Comparison of ENCODE assay signal across 11 mouse cellular contexts in genomic region chr12:113016976-113017375, GRCm38 (mm10). TPM values are rescaled to one million over a fixed set of nuclear protein-coding genes. Genes with fewer than 3 reads are reported as not detected.
A peak's percentile ranks its signal among the peaks of the same experiment; 100 is the strongest.
DNase-seq lines count a peak whose midpoint lies in the region; ATAC-seq and TF ChIP-seq lines count a peak whose summit lies in the region.
"Had no signal": no experiment of that assay in that cellular context is flagged by ENCODE, and none has a peak within 500 bp of the region (broad histone marks: within the 10 kb centered on the region; RNA-seq: fewer than 3 reads in every experiment).

No protein-coding gene starts in this region.

- no peaks in the 10 kb centered on the region for H3K27me3 ChIP-seq in intestine, embryonic 16.5 days (replicated peaks; ENCODE audit: control insufficient read depth, insufficient read depth, low read length)
- no peaks in the 10 kb centered on the region for H3K27me3 ChIP-seq in intestine, postnatal 0 days (replicated peaks; ENCODE audit: control insufficient read depth, insufficient read depth, low read length)
- no peaks in the 10 kb centered on the region for H3K27me3 ChIP-seq in forebrain, embryonic 11.5 days (ENCODE audit: control insufficient read depth, insufficient read depth, low read length)
- H3K27me3 ChIP-seq in neural tube, embryonic 13.5 days: no peaks in the 10 kb centered on the region
- H3K27me3 ChIP-seq: CH12.LX had no signal

- H3K9ac ChIP-seq in intestine, embryonic 16.5 days (ENCODE audit: low read depth, low read length): peak overlapping the region; percentile 6; the same call in 1 of the 2 replicates
- H3K9ac ChIP-seq in intestine, postnatal 0 days (ENCODE audit: low read depth, low read length): no peak overlapping the region
- peak overlapping the region; percentile 16; the same call in 1 of the 2 replicates for H3K9ac ChIP-seq in forebrain, embryonic 11.5 days (ENCODE audit: low read length)
- H3K9ac ChIP-seq in neural tube, embryonic 13.5 days: peak overlapping the region; percentile 56

- no peaks in the 10 kb centered on the region for H3K9me3 ChIP-seq in intestine, embryonic 16.5 days (ENCODE audit: control insufficient read depth, low read length)
- H3K9me3 ChIP-seq in intestine, postnatal 0 days (ENCODE audit: control insufficient read depth): no peaks in the 10 kb centered on the region
- H3K9me3 ChIP-seq in forebrain, embryonic 11.5 days (ENCODE audit: control insufficient read depth, low read length): no peaks in the 10 kb centered on the region
- H3K9me3 ChIP-seq in neural tube, embryonic 13.5 days: no peaks in the 10 kb centered on the region

- no peak overlapping the region for H3K4me2 ChIP-seq in intestine, embryonic 16.5 days (ENCODE audit: low read depth, low read length)
- no peak overlapping the region for H3K4me2 ChIP-seq in intestine, postnatal 0 days (replicated peaks; ENCODE audit: low read depth)
- no peak overlapping the region for H3K4me2 ChIP-seq in forebrain, embryonic 11.5 days (ENCODE audit: low read depth, low read length, severe bottlenecking)
- peak overlapping the region; percentile 30 for H3K4me2 ChIP-seq in neural tube, embryonic 13.5 days

- TF ChIP-seq CTCF in intestine, postnatal 0 days (IDR thresholded peaks at IDR 0.05; ENCODE audit: low read depth): no peak

- no peaks in the 10 kb centered on the region for H3K36me3 ChIP-seq in intestine, embryonic 16.5 days (ENCODE audit: control insufficient read depth, insufficient read depth, low read length)
- H3K36me3 ChIP-seq in intestine, postnatal 0 days (ENCODE audit: control insufficient read depth, insufficient read depth): 0 out of 2 replicates have a peak, but pooled peaks cover 6% of the 10 kb centered on the region
- H3K36me3 ChIP-seq in forebrain, embryonic 11.5 days (ENCODE audit: control insufficient read depth, insufficient read depth, low read length): no peaks in the 10 kb centered on the region
- H3K36me3 ChIP-seq in neural tube, embryonic 13.5 days: peaks cover 11% of the 10 kb centered on the region

- H3K4me1 ChIP-seq in intestine, embryonic 16.5 days (ENCODE audit: control insufficient read depth, insufficient read depth, low read length): peaks cover 43% of the 10 kb centered on the region
- H3K4me1 ChIP-seq in intestine, postnatal 0 days (replicated peaks; ENCODE audit: control insufficient read depth, insufficient read depth, low read length): 0 out of 2 replicates have a peak, but pooled peaks cover 9% of the 10 kb centered on the region
- H3K4me1 ChIP-seq in forebrain, embryonic 11.5 days (replicated peaks; ENCODE audit: control insufficient read depth, insufficient read depth, low read length): peaks cover 4% of the 10 kb centered on the region; the same call in 1 of the 2 replicates
- H3K4me1 ChIP-seq in neural tube, embryonic 13.5 days (replicated peaks): peaks cover 52% of the 10 kb centered on the region

- no peak overlapping the region for H3K4me3 ChIP-seq in intestine, embryonic 16.5 days (ENCODE audit: low read length)
- no peak overlapping the region for H3K4me3 ChIP-seq in intestine, postnatal 0 days (ENCODE audit: low read depth, low read length)
- H3K4me3 ChIP-seq in forebrain, embryonic 11.5 days (ENCODE audit: low read depth, low read length): no peak overlapping the region
- H3K4me3 ChIP-seq in neural tube, embryonic 13.5 days: no peak overlapping the region

- ATAC-seq in intestine, embryonic 16.5 days: no peak
- no peak for ATAC-seq in intestine, postnatal 0 days
- no peak for ATAC-seq in forebrain, embryonic 11.5 days (replicated peaks; ENCODE audit: low FRiP score)
- no peak for ATAC-seq in neural tube, embryonic 13.5 days (ENCODE audit: low read depth)

- no peak for DNase-seq in forebrain, embryonic 11.5 days (ENCODE audit: low spot score)
- peak; percentile 87 for DNase-seq in layer of hippocampus, adult 9-11 months
- no peak for DNase-seq in lung, postnatal 10 days
- DNase-seq in adrenal gland, postnatal 25 days: no peak
- no peak for DNase-seq in kidney, postnatal 36 days
- DNase-seq: heart, postnatal 36 days had no signal

- WGBS in intestine, embryonic 16.5 days: 64% methylated on average over 8 of the region's 8 CpGs
- 70% methylated on average over 8 of the region's 8 CpGs for WGBS in intestine, postnatal 0 days
- WGBS in forebrain, embryonic 11.5 days: 81% methylated on average over 8 of the region's 8 CpGs
- WGBS in neural tube, embryonic 13.5 days: 76% methylated on average over 8 of the region's 8 CpGs

- H3K27ac ChIP-seq in intestine, embryonic 16.5 days (ENCODE audit: low read length): no peak overlapping the region
- no peak overlapping the region for H3K27ac ChIP-seq in intestine, postnatal 0 days (ENCODE audit: low read depth, low read length)
- H3K27ac ChIP-seq in forebrain, embryonic 11.5 days (ENCODE audit: low read depth, low read length): no peak overlapping the region
- no peak overlapping the region for H3K27ac ChIP-seq in neural tube, embryonic 13.5 days (replicated peaks)

RNA-seq across cellular contexts. Expression of gene Pacs2, which starts 2.7 kb away (rescaled TPM):
- 7.3 and 9.8 TPM in 2 replicates for polyA plus RNA-seq in intestine, embryonic 16.5 days (2015; fragmentation: Nextera tagmentation; extraction: Ambion mirVana)
- polyA plus RNA-seq in intestine, postnatal 0 days (2015; fragmentation: Nextera tagmentation; extraction: Ambion mirVana): 5.1 and 5.2 TPM in 2 replicates
- polyA plus RNA-seq in forebrain, embryonic 11.5 days (2014; fragmentation: Nextera tagmentation; extraction: Ambion mirVana): 24.7 and 25.6 TPM in 2 replicates
- 26.1 and 27.8 TPM in 2 replicates for polyA plus RNA-seq in neural tube, embryonic 13.5 days (2015; fragmentation: Nextera tagmentation; extraction: Ambion mirVana)
- total RNA-seq in adrenal gland, postnatal 25 days (2021): 45.6 and 55.5 TPM in 2 replicates

RNA-seq across cellular contexts. Expression of gene Brf1, which starts 16.5 kb away (rescaled TPM):
- polyA plus RNA-seq in intestine, embryonic 16.5 days (2015; fragmentation: Nextera tagmentation; extraction: Ambion mirVana): 36.5 and 41.6 TPM in 2 replicates
- 17.9 and 21.3 TPM in 2 replicates for polyA plus RNA-seq in intestine, postnatal 0 days (2015; fragmentation: Nextera tagmentation; extraction: Ambion mirVana)
- 67.3 and 70.8 TPM in 2 replicates for polyA plus RNA-seq in forebrain, embryonic 11.5 days (2014; fragmentation: Nextera tagmentation; extraction: Ambion mirVana)
- 55.8 and 55.9 TPM in 2 replicates for polyA plus RNA-seq in neural tube, embryonic 13.5 days (2015; fragmentation: Nextera tagmentation; extraction: Ambion mirVana)
- total RNA-seq in adrenal gland, postnatal 25 days (2021): 65.9 and 68.8 TPM in 2 replicates

RNA-seq across cellular contexts. Expression of gene Btbd6, which starts 40.7 kb away (rescaled TPM):
- 20.2 and 20.9 TPM in 2 replicates for polyA plus RNA-seq in intestine, embryonic 16.5 days (2015; fragmentation: Nextera tagmentation; extraction: Ambion mirVana)
- 13.1 and 13.3 TPM in 2 replicates for polyA plus RNA-seq in intestine, postnatal 0 days (2015; fragmentation: Nextera tagmentation; extraction: Ambion mirVana)
- polyA plus RNA-seq in forebrain, embryonic 11.5 days (2014; fragmentation: Nextera tagmentation; extraction: Ambion mirVana): 26.7 and 27.8 TPM in 2 replicates
- 35.0 and 41.4 TPM in 2 replicates for polyA plus RNA-seq in neural tube, embryonic 13.5 days (2015; fragmentation: Nextera tagmentation; extraction: Ambion mirVana)
- total RNA-seq in adrenal gland, postnatal 25 days (2021): 21.7 and 26.8 TPM in 2 replicates

RNA-seq across cellular contexts. Expression of gene Tex22, which starts 57.3 kb away (rescaled TPM):
- not detected in 2 replicates for polyA plus RNA-seq in intestine, embryonic 16.5 days (2015; fragmentation: Nextera tagmentation; extraction: Ambion mirVana)
- polyA plus RNA-seq in intestine, postnatal 0 days (2015; fragmentation: Nextera tagmentation; extraction: Ambion mirVana): not detected in 2 replicates
- polyA plus RNA-seq in forebrain, embryonic 11.5 days (2014; fragmentation: Nextera tagmentation; extraction: Ambion mirVana): not detected in 2 replicates
- polyA plus RNA-seq in neural tube, embryonic 13.5 days (2015; fragmentation: Nextera tagmentation; extraction: Ambion mirVana): not detected in 2 replicates
- 0.67 TPM in 1 of 2 replicates, not detected in the other for total RNA-seq in adrenal gland, postnatal 25 days (2021)
- total RNA-seq: heart, postnatal 36 days had no signal
- polyA plus RNA-seq: liver, embryonic 16.5 days had no signal
